Mouse (Mus musculus): ENCODE results near the gene Sec23ip.

Gene Sec23ip

DNA sequence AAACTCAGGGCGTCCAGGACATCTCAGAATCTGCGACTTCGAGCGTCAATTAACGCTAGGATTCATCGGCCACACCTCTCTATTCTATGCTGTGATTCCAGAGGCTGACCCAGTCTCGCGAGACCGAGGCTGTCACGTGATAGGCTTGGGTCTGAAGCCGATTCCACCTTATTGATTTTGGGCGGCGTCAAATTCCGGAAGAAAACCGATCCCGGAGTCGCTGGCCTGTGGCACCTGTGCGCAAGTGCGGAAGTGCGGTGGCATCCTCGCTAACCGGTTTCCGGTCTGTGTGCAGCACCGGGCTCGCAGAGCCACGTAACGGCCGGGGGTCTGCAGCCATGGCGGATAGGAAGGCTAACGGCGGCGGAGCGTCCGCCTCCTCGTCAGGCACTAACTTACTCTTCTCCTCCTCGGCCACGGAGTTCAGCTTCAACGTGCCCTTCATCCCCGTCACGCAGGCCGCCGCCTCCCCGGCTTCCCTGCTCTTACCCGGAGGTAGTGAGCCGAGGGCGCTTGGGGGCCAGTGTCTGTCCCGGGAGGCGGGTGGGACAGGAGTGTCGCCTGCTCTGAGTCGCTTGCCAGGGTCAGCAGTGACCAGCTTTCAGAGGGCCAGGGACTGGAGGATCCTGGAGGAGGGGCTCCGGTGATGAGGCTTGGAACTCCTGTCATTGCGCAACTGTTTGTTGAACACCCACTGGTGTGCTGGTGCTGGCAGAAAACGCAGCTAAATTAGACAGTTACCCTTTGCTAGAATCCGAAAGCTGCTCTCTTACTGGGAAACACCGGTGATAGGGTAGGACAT lies at the start of gene Sec23ip:
Gene Sec23ip, plus strand, starts transcription at position 260 of the 802 bp plus-strand sequence.
- in situ Hi-C loops (cut with MboI, MseI) = no loop called here

DNA sequence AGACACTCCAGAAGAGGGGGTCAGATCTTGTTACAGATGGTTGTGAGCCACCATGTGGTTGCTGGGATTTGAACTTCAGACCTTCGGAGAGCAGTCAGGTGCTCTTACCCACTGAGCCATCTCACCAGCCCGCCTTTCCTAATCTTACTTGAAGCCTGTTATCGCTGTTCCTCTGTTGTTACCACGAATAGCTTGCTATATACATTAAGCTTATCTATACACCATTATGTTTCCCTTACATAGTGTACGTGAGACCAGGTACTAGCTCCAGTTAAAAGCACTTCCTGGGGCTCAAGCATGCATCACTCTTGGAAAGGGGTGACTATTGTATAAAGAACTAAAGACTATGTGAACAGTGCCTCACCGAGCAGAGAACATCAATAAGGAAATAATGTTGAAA lies 44.8 kb upstream of the Sec23ip start:
- in situ Hi-C loops (cut with MboI, MseI) = loop anchor here (25.0 kb wide), 1 partner anchor 338 kb away; no protein-coding TSS in a partner anchor

DNA sequence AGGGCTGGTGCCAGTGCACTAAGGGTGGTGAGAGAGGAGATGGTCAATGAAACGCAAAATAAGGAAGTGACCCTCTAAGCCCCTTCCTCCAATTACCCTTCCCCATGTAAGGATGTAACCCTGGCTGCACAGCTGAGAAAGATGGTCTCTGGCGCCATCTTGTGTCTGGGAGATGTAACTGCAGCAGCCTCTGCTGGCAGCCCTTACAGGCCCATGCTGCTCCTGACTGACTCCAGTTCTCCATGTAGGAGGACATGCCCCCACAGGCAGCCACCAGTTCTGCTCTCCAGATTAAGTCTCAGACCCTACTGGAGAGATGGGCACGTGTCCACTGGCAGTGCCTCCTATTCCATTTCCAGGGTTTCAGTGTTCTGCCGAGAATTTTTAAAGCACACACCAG lies 39.0 kb upstream of the Sec23ip start:
- in situ Hi-C loops (cut with MboI, MseI) = no loop called here

- in situ Hi-C loops (cut with MboI, MseI) = no loop called here
Measured at GRCm38 (mm10) chr7:128717991-128718390, 26.8 kb upstream of the Sec23ip start.

GRCm38 (mm10) chr7:128724761-128725160 lies 20.0 kb upstream of the Sec23ip start:
- in situ Hi-C loops (cut with MboI, MseI) = no loop called here

DNA sequence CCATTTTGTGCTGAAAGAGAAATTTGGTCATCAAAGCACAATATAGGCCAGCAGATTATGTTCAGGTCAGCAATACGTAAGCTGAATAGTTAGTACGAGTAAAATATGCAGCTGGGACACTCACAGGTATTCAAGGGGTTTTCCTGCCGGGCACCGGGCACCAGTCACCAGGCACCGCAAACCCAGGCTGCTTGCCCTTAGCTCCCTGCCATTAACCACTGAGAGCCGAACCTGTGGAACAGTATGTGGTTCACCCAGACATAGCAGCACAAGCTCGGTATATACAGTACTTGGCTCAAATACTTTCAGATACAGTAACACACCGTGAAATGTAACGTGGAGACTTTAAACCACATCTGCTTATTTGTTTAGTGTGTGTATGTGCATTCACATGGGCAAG lies 19.6 kb upstream of the Sec23ip start:
- in situ Hi-C loops (cut with MboI, MseI) = no loop called here

- in situ Hi-C loops (cut with MboI, MseI) = no loop called here
Measured at GRCm38 (mm10) chr7:128726999-128727398, 17.7 kb upstream of the Sec23ip start.

GRCm38 (mm10) chr7:128727701-128728100 lies 17.0 kb upstream of the Sec23ip start:
- in situ Hi-C loops (cut with MboI, MseI) = no loop called here

GRCm38 (mm10) chr7:128728738-128729137 lies 16.0 kb upstream of the Sec23ip start:
- in situ Hi-C loops (cut with MboI, MseI) = no loop called here

GRCm38 (mm10) chr7:128731585-128731984 lies 13.2 kb upstream of the Sec23ip start:
- in situ Hi-C loops (cut with MboI, MseI) = no loop called here

DNA sequence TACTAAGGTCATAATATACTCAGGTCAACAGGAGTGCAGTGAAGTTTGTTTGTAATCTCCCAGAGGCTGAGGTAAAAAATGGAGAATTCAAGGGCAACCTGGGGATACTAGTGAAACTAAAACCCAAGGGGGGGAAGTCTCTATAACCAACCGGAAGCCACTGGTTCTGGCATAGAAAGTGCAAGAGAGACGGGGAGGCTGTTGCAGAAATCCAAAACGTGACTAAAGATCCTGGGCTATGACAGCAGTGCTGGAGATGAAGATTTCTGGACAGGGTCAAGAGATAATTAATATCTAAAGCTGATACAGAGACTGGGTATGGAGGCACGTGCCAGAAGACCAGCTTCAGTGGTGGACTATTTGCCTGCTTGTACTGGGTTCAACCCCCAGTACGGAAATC lies 6.7 kb upstream of the Sec23ip start:
- in situ Hi-C loops (cut with MboI, MseI) = no loop called here

- in situ Hi-C loops (cut with MboI, MseI) = no loop called here
Measured at GRCm38 (mm10) chr7:128739116-128739461, 5.7 kb upstream of the Sec23ip start.

- in situ Hi-C loops (cut with MboI, MseI) = no loop called here
Measured at GRCm38 (mm10) chr7:128739462-128740277, 5.1 kb upstream of the Sec23ip start.

DNA sequence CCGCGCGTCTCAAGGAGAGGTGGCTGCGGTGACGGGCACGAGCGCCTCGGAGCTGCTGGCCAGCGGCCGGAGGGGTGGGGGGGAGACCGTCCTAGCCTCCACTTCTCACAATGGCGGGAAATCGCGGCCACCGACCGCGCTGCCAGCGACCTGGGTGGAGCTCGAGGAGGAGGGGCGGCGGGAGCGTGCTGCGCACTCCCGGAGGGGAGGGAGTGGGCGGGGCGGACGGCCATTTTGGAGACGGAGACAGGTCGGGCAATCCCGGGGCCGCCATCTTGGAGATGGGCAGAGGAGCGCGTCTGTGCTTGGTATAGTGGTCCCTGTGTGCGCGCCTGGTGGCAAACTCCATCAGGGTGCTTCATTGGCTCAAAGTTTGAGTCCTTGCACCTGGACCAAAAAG lies 4.4 kb upstream of the Sec23ip start, which contains the start of gene Mcmbp:
Gene Mcmbp, minus strand, starts transcription at position 162 of the 400 bp plus-strand sequence.
- in situ Hi-C loops (cut with MboI, MseI) = no loop called here

- in situ Hi-C loops (cut with MboI, MseI) = no loop called here
Measured at GRCm38 (mm10) chr7:128743898-128744297, 845 bp upstream of the Sec23ip start.

GRCm38 (mm10) chr7:128746151-128746550 lies 1.4 kb downstream of the Sec23ip start:
- in situ Hi-C loops (cut with MboI, MseI) = no loop called here

- in situ Hi-C loops (cut with MboI, MseI) = no loop called here
Measured at GRCm38 (mm10) chr7:128748758-128749157, 4.0 kb downstream of the Sec23ip start.

DNA sequence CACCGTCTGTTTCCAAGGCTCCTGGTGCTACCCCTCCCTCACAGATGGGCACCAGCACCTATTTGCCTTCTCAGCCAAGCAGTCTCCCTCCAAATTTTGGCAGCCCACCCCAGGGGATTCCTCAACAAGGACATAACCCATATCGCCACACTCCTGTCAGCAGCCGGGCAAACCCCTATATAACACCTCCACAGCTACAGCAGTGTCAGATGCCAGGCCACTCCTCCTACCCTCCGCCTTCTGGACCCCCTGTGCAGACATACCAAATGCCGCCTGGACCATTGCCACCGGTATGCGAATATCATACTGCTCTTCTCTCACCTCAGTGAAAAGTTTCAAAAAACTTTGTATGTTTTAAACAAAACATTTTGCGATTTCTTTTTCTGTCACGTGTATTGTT lies 5.6 kb downstream of the Sec23ip start:
- in situ Hi-C loops (cut with MboI, MseI) = loop anchor here (25.0 kb wide), 1 partner anchor 1762 kb away; the partner anchor contains the start of gene Ate1

DNA sequence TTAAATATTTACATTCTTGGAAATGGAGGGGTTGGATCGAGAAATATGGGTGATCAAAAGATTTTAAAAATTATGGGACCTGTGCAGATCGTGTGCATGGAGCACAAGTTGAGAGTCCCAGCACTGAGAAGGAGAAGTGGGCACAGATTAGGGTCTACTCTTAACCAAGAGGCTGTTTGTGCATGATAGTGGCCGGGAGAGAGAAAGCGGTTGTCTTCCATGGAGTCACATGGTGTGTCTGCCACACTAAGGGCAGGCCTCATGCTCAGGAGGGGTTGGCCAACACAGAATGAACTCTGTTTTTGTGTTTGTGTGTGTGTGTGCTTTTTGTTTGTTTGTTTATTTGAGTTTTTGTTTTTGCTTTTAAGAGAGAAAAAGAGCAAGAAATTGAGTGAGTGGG lies 7.3 kb downstream of the Sec23ip start:
- in situ Hi-C loops (cut with MboI, MseI) = loop anchor here (25.0 kb wide), 1 partner anchor 1760 kb away; the partner anchor contains the start of gene Ate1

GRCm38 (mm10) chr7:128755396-128755795 lies 10.7 kb downstream of the Sec23ip start:
- in situ Hi-C loops (cut with MboI, MseI) = loop anchor here (25.0 kb wide), 1 partner anchor 1757 kb away; the partner anchor contains the start of gene Ate1

DNA sequence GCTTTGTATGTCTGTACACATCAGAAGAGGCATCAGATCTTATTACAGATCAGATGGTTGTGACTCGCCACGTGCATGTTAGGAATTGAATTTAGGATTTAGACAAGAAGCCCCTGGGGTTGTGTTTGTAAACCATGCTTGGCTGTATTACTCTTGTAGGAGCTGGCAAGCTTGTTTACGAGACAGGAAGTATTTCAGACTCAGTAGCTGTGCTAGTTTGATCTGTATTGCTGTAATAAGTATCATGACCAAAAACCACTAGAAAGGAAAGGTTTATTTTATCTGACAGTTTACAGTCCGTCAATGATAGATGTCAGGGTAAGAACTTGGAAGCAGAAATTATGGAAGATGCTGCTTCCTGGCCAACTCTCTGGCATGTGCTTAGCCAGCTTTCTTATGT lies 14.2 kb downstream of the Sec23ip start:
- in situ Hi-C loops (cut with MboI, MseI) = loop anchor here (25.0 kb wide), 1 partner anchor 1753 kb away; the partner anchor contains the start of gene Ate1

DNA sequence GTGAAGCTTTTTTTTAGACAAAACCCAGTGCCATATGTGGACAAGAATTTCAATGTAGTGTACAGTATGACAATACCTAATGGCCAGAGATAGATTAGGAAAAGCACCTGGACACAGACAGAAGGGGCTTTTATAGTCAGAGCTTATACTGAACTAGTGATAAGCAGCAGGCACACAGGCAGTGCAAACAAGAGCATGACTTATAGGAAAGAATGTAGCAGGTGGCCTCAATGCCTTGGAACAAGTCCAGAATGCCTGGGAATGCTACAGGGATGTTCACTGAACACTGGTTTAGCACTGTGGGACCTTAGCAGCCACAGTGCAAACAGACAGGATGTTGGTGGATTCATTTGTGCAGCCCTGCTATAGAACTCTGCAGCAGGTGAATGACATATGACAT lies 22.0 kb downstream of the Sec23ip start:
- in situ Hi-C loops (cut with MboI, MseI) = loop anchor here (25.0 kb wide), 1 partner anchor 1746 kb away; the partner anchor contains the start of gene Ate1

Measured in T-helper 2 cell (primary cell).